In genomic region chr11:117794035-117794551, GRCm38 (mm10) we compare ENCODE assay signal across 26 mouse cellular contexts. TPM values are rescaled to one million over a fixed set of nuclear protein-coding genes. Genes with fewer than 3 reads are reported as not detected.
DNase-seq lines count a peak whose midpoint lies in the region; ATAC-seq and TF ChIP-seq lines count a peak whose summit lies in the region.
"Had no signal": no experiment of that assay in that cellular context is flagged by ENCODE, and none has a peak within 500 bp of the region (broad histone marks: within the 10 kb centered on the region; RNA-seq: fewer than 3 reads in every experiment).

No protein-coding gene starts in this region.

- no peaks in the 10 kb centered on the region for H3K36me3 ChIP-seq in liver, embryonic 11.5 days (ENCODE audit: control insufficient read depth, insufficient read depth, low read length)
- H3K36me3 ChIP-seq in liver, embryonic 14.5 days (replicated peaks; ENCODE audit: control insufficient read depth, insufficient read depth, low read depth), result peaks cover 6% of the 10 kb centered on the region
- H3K36me3 ChIP-seq: forebrain, embryonic 10.5 days; heart, embryonic 12.5 days had no signal

- H3K4me2 ChIP-seq in liver, embryonic 11.5 days, result no peak overlapping the region
- no peak overlapping the region for H3K4me2 ChIP-seq in liver, embryonic 14.5 days (ENCODE audit: low read depth)
- H3K4me2 ChIP-seq: heart, embryonic 12.5 days had no signal

- 0 out of 2 replicates have a peak overlapping the region, but pooled peaks have one; percentile 12 for H3K9ac ChIP-seq in liver, embryonic 11.5 days (ENCODE audit: low read depth, low read length)
- no peak overlapping the region for H3K9ac ChIP-seq in liver, embryonic 14.5 days (replicated peaks)
- H3K9ac ChIP-seq: heart, embryonic 12.5 days had no signal

- 68% methylated on average over 4 of the region's 4 CpGs for WGBS in liver, embryonic 11.5 days
- WGBS in liver, embryonic 14.5 days (ENCODE audit: insufficient replicate concordance), result 77% methylated on average over 4 of the region's 4 CpGs

- H3K9me3 ChIP-seq in liver, embryonic 11.5 days (ENCODE audit: control insufficient read depth, low read length), result no peaks in the 10 kb centered on the region
- H3K9me3 ChIP-seq in liver, embryonic 14.5 days (ENCODE audit: control insufficient read depth, low read length), result no peaks in the 10 kb centered on the region
- H3K9me3 ChIP-seq: forebrain, embryonic 10.5 days; heart, embryonic 12.5 days; megakaryocyte, embryonic 14.5 days had no signal

- no peak for TF ChIP-seq EP300 in liver, embryonic 14.5 days (IDR thresholded peaks at IDR 0.05; ENCODE audit: low read depth)

- no peaks in the 10 kb centered on the region for H3K27me3 ChIP-seq in liver, embryonic 11.5 days (replicated peaks; ENCODE audit: control insufficient read depth, insufficient read depth, low read length)
- no peaks in the 10 kb centered on the region for H3K27me3 ChIP-seq in liver, embryonic 14.5 days (ENCODE audit: control insufficient read depth, insufficient read depth, low read length)
- H3K27me3 ChIP-seq: megakaryocyte, embryonic 14.5 days; Patski had no signal

- no peak for ATAC-seq in liver, embryonic 11.5 days (replicated peaks; ENCODE audit: low FRiP score)
- ATAC-seq in liver, embryonic 14.5 days (ENCODE audit: insufficient read depth), result no peak
- ATAC-seq: hindbrain, embryonic 16.5 days; Patski had no signal

- H3K4me3 ChIP-seq in liver, embryonic 11.5 days (ENCODE audit: low read depth, low read length), result no peak overlapping the region
- H3K4me3 ChIP-seq in liver, embryonic 14.5 days (ENCODE audit: insufficient read depth in 1 of 2, low read depth in 2 of 2, low read length in 2 of 2), result no peak overlapping the region
- H3K4me3 ChIP-seq: forebrain, embryonic 10.5 days; heart, embryonic 12.5 days; layer of hippocampus, adult 2 months; left cerebral cortex, adult 2 months; megakaryocyte, embryonic 14.5 days had no signal

- no peak for TF ChIP-seq CTCF in liver, embryonic 14.5 days (IDR thresholded peaks at IDR 0.05; ENCODE audit: low read depth)

- peaks cover 57% of the 10 kb centered on the region for H3K4me1 ChIP-seq in liver, embryonic 11.5 days (replicated peaks; ENCODE audit: control insufficient read depth, insufficient read depth, low read length)
- H3K4me1 ChIP-seq in liver, embryonic 14.5 days (replicated peaks; ENCODE audit: control insufficient read depth in 2 of 2, insufficient read depth in 2 of 2, low read length in 1 of 2), result peaks cover 44 to 49% of the 10 kb centered on the region in 2 experiments

- no peak for DNase-seq in liver, embryonic 11.5 days (ENCODE audit: low spot score)
- no peak for DNase-seq in liver
- DNase-seq in CD8-positive naive resting alpha-beta T cell, adult 2 months (ENCODE audit: low read depth in 2 of 2, low spot score in 2 of 2), result peak; percentile 35 to 40
- no peak for DNase-seq in liver, embryonic 14.5 days (ENCODE audit: low read depth in 3 of 3, low spot score in 3 of 3)
- peak; percentile 48 for DNase-seq in thymus, postnatal 25 days
- DNase-seq in kidney, adult 18-20 months, result no peak
- no peak for DNase-seq in frontal cortex, adult 2 months (ENCODE audit: extremely low spot score in 1 of 2, low spot score in 1 of 2)
- DNase-seq: adrenal gland, postnatal 25 days; B cell, adult 2 months; cerebellum, adult 11-12 months; cerebellum, postnatal 25 days; embryo, embryonic 11 days; heart, postnatal 4 days; kidney, adult 11 months; kidney, postnatal 10 days; left cerebral cortex, postnatal 4 days; lung, adult 18-20 months; right cerebral cortex, postnatal 25 days had no signal

- H3K27ac ChIP-seq in liver, embryonic 11.5 days (ENCODE audit: low read depth, low read length), result no peak overlapping the region
- H3K27ac ChIP-seq in liver, embryonic 14.5 days, result peak overlapping the region; percentile 59
- H3K27ac ChIP-seq: forebrain, embryonic 10.5 days; layer of hippocampus, adult 2 months; left cerebral cortex, adult 2 months had no signal

RNA-seq across cellular contexts. Expression of gene 6030468B19Rik, which starts 3.4 kb away (rescaled TPM):
- polyA plus RNA-seq in liver, embryonic 11.5 days (2014; fragmentation: Nextera tagmentation; extraction: Ambion mirVana), result 49.3 and 54.3 TPM in 2 replicates
- polyA plus RNA-seq in liver, embryonic 14.5 days (2012; rRNA removed), result 104 and 133 TPM in 2 replicates
- polyA plus RNA-seq in liver, embryonic 14.5 days (2014; fragmentation: Nextera tagmentation; extraction: Ambion mirVana), result 67.1 and 78.0 TPM in 2 replicates
- polyA plus RNA-seq in frontal cortex, adult 2 months (2012; rRNA removed), result 0.23 and 0.32 TPM in 2 replicates
- polyA plus RNA-seq: hindbrain, embryonic 16.5 days; midbrain, postnatal 0 days; Patski had no signal

RNA-seq across cellular contexts. Expression of gene Tmc6, which starts 12.1 kb away (rescaled TPM):
- 61.2 and 62.1 TPM in 2 replicates for polyA plus RNA-seq in liver, embryonic 11.5 days (2014; fragmentation: Nextera tagmentation; extraction: Ambion mirVana)
- polyA plus RNA-seq in liver, embryonic 14.5 days (2012; rRNA removed), result 32.1 and 51.8 TPM in 2 replicates
- polyA plus RNA-seq in liver, embryonic 14.5 days (2014; fragmentation: Nextera tagmentation; extraction: Ambion mirVana), result 40.5 and 44.1 TPM in 2 replicates
- polyA plus RNA-seq in frontal cortex, adult 2 months (2012; rRNA removed), result 7.1 and 7.2 TPM in 2 replicates

RNA-seq across cellular contexts. Expression of gene Tmc8, which starts 12.2 kb away (rescaled TPM):
- 18.6 and 18.8 TPM in 2 replicates for polyA plus RNA-seq in liver, embryonic 11.5 days (2014; fragmentation: Nextera tagmentation; extraction: Ambion mirVana)
- 28.1 and 29.8 TPM in 2 replicates for polyA plus RNA-seq in liver, embryonic 14.5 days (2012; rRNA removed)
- polyA plus RNA-seq in liver, embryonic 14.5 days (2014; fragmentation: Nextera tagmentation; extraction: Ambion mirVana), result 9.9 and 13.1 TPM in 2 replicates
- 0.42 and 0.50 TPM in 2 replicates for polyA plus RNA-seq in frontal cortex, adult 2 months (2012; rRNA removed)

RNA-seq across cellular contexts. Expression of gene Gm20708, which starts 15.4 kb away (rescaled TPM):
- 0.21 and 0.80 TPM in 2 replicates for polyA plus RNA-seq in liver, embryonic 11.5 days (2014; fragmentation: Nextera tagmentation; extraction: Ambion mirVana)
- polyA plus RNA-seq in liver, embryonic 14.5 days (2012; rRNA removed), result 0.03 and 0.08 TPM in 2 replicates
- polyA plus RNA-seq in liver, embryonic 14.5 days (2014; fragmentation: Nextera tagmentation; extraction: Ambion mirVana), result 0.10 and 0.28 TPM in 2 replicates
- 0.61 and 1.3 TPM in 2 replicates for polyA plus RNA-seq in frontal cortex, adult 2 months (2012; rRNA removed)

RNA-seq across cellular contexts. Expression of gene Syngr2, which starts 15.4 kb away (rescaled TPM):
- 92.1 and 99.4 TPM in 2 replicates for polyA plus RNA-seq in liver, embryonic 11.5 days (2014; fragmentation: Nextera tagmentation; extraction: Ambion mirVana)
- polyA plus RNA-seq in liver, embryonic 14.5 days (2012; rRNA removed), result 36.5 and 48.8 TPM in 2 replicates
- polyA plus RNA-seq in liver, embryonic 14.5 days (2014; fragmentation: Nextera tagmentation; extraction: Ambion mirVana), result 48.6 and 50.4 TPM in 2 replicates
- polyA plus RNA-seq in frontal cortex, adult 2 months (2012; rRNA removed), result 11.0 and 11.9 TPM in 2 replicates

Comparison
In these comparisons a context has a peak if more than half of its experiments do, and no peak if none do; other contexts are left out.
1. DNase-seq: peak in CD8-positive naive resting alpha-beta T cell, adult 2 months (2 of 2) and thymus, postnatal 25 days (single experiment); none in liver, embryonic 11.5 days (single experiment), liver (single experiment), liver, embryonic 14.5 days (0 of 3), kidney, adult 18-20 months (single experiment) and frontal cortex, adult 2 months (0 of 2).
2. RNA of gene 6030468B19Rik, which starts 3.4 kb away (polyA plus RNA-seq): 67.1 to 133 TPM in liver, embryonic 14.5 days and 49.3 to 54.3 TPM in liver, embryonic 11.5 days; 0.23 to 0.32 TPM in frontal cortex, adult 2 months; every median in the first group is over 10 times any median in the second.